Mouse (Mus musculus) testis, adult 2 months (tissue): ENCODE measurements around the gene Pld3. TPM values are rescaled to one million over a fixed set of nuclear protein-coding genes. Genes with fewer than 3 reads are reported as not detected.

Experiments used
- H3K27ac ChIP-seq: fragments of 200-500 bp; 2 replicates; pipeline ENCODE4 v1.5.1; 2012; ENCODE audit warnings: low read depth, low read length; ENCODE audit not compliant: control insufficient read depth, insufficient read depth
- H3K27me3 ChIP-seq: fragments of 200-500 bp; 2 replicates; pipeline ENCODE4 v1.6.1; 2012; ENCODE audit warnings: mild to moderate bottlenecking, low read length, moderate library complexity; ENCODE audit not compliant: control insufficient read depth, insufficient read depth
- H3K36me3 ChIP-seq: fragments of 200-500 bp; 2 replicates; pipeline ENCODE4 v1.6.1; 2012; ENCODE audit warnings: mild to moderate bottlenecking, low read length; ENCODE audit not compliant: control insufficient read depth, insufficient read depth
- H3K4me1 ChIP-seq: fragments of 200-500 bp; 2 replicates; pipeline ENCODE4 v1.6.1; 2012; ENCODE audit warnings: low read length; ENCODE audit not compliant: control insufficient read depth, insufficient read depth
- H3K4me3 ChIP-seq: fragments of 200-500 bp; 2 replicates; pipeline ENCODE4 v1.5.1; 2012; ENCODE audit warnings: low read depth, mild to moderate bottlenecking, low read length, moderate library complexity, mixed read lengths; ENCODE audit not compliant: control insufficient read depth
- CTCF ChIP-seq: fragments of 200-500 bp; IDR thresholded peaks from 2 replicates; pipeline ENCODE4 v1.5.1; 2012; ENCODE audit warnings: low read depth, mild to moderate bottlenecking, inconsistent platforms, low read length, moderate library complexity; ENCODE audit not compliant: control insufficient read depth, insufficient read depth, insufficient replicate concordance
- POLR2A ChIP-seq: fragments of 200-500 bp; IDR thresholded peaks from 2 replicates; pipeline ENCODE4 v1.6.1; 2012; ENCODE audit warnings: low read depth, mild to moderate bottlenecking, inconsistent platforms, low read length, moderate library complexity; ENCODE audit not compliant: control insufficient read depth
- polyA plus RNA-seq: library from polyadenylated mRNA; depleted of rRNA; stranded (reverse); fragments of >200 nt; gene quantifications from 2 replicates; pipeline ENCODE4 v1.2.3, GENCODE M21; 2012

Pld3 gene
- polyA plus RNA-seq, 1 experiment = 130 TPM

DNA sequence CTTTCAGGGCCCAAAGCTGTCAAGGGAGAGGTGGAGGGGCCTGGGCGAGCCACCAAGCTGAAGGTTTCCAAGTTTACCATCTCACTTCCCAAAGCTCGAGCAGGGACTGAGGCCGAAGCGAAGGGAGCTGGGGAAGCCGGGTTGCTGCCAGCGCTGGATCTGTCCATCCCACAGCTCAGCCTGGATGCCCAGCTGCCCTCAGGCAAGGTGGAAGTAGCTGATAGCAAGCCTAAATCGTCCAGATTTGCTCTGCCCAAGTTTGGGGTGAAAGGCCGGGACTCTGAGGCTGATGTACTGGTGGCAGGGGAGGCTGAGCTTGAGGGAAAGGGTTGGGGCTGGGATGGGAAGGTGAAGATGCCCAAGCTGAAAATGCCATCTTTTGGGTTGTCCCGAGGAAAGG is 34.7 kb downstream of the Pld3 start:
- no peaks in the 10 kb centered on the region for H3K27me3 ChIP-seq

DNA sequence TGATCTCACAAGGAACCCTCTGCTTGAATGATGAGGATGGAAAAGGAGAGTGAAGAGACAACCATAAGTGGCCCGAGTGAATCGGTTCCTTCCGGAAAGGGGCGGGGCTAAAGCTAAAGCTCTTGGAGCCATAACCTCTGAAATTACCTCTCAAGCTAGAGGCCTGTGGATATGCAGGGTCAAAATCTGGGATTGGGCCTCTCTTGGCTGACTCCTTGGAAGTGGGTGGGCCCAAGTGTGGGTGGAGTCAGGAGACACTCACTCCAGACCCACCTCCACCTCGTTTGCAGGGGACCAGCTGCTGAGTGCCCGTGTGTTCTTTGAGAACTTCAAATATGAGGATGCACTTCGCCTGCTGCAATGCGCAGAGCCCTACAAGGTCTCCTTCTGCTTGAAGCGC is 38.1 kb downstream of the Pld3 start:
- Histone ChIP-seq H3K36me3 (no peaks in the 10 kb centered on the region), H3K27ac (no peak overlapping the region), H3K4me1 (peaks cover 15% of the 10 kb centered on the region), H3K27me3 (no peaks in the 10 kb centered on the region), H3K4me3 (no peak overlapping the region)
- TF ChIP-seq CTCF (no peak), POLR2A (no peak)

More for the DNA sequence above, 34.7 kb downstream of the Pld3 start:
- H3K27ac ChIP-seq = no peak overlapping the region
- no peak overlapping the region for H3K4me3 ChIP-seq
- H3K36me3 ChIP-seq = no peaks in the 10 kb centered on the region
- peaks cover 24% of the 10 kb centered on the region for H3K4me1 ChIP-seq
- TF ChIP-seq CTCF (no peak), POLR2A (no peak)

DNA sequence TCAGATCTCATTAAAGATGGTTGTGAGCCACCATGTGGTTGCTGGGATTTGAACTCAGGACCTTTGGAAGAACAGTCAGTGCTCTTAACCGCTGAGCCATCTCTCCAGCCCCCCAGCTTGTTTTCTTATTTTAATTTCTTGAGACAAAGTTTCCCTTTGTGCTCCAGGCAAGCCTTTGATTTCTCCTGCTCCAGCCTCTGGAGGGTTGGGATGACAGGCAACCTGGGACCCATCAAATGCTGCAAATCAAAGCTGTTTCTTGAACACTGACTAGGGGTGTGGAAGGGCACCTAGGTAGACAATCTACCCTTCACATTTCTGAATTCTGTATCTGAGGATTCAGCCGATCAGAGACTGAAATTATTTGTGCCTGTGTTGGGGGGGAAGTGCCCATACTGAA is 42.2 kb downstream of the Pld3 start:
- Histone ChIP-seq H3K36me3 (no peaks in the 10 kb centered on the region), H3K27me3 (no peaks in the 10 kb centered on the region), H3K27ac (no peak overlapping the region), H3K4me3 (no peak overlapping the region), H3K4me1 (peaks cover 10% of the 10 kb centered on the region)
- TF ChIP-seq POLR2A (no peak), CTCF (no peak)

DNA sequence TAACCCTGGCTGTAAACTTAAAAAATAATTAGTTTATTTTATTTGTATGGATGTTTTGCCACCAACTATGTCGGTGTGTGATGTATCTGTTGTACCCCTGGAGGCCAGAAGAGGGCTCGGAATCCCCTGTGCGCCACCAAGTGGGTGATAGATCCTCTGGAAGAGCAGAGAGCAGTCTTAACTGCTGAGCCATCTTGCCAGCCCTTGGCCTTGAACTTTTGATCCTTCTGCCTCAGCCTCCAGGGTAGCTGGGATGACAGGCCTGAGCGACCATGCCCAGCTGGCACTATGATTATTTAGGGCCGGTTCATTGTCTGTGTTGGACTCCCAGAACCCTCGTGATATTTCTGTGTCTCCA is 44.4 kb downstream of the Pld3 start:
- Histone ChIP-seq H3K27ac (0 out of 2 replicates have a peak overlapping the region, but pooled peaks have one; percentile 38), H3K36me3 (no peaks in the 10 kb centered on the region), H3K4me3 (no peak overlapping the region), H3K27me3 (no peaks in the 10 kb centered on the region), H3K4me1 (peaks cover 2% of the 10 kb centered on the region)
- TF ChIP-seq CTCF = peak; percentile 42; the same call in 1 of the 2 replicates
- no peak for TF ChIP-seq POLR2A

DNA sequence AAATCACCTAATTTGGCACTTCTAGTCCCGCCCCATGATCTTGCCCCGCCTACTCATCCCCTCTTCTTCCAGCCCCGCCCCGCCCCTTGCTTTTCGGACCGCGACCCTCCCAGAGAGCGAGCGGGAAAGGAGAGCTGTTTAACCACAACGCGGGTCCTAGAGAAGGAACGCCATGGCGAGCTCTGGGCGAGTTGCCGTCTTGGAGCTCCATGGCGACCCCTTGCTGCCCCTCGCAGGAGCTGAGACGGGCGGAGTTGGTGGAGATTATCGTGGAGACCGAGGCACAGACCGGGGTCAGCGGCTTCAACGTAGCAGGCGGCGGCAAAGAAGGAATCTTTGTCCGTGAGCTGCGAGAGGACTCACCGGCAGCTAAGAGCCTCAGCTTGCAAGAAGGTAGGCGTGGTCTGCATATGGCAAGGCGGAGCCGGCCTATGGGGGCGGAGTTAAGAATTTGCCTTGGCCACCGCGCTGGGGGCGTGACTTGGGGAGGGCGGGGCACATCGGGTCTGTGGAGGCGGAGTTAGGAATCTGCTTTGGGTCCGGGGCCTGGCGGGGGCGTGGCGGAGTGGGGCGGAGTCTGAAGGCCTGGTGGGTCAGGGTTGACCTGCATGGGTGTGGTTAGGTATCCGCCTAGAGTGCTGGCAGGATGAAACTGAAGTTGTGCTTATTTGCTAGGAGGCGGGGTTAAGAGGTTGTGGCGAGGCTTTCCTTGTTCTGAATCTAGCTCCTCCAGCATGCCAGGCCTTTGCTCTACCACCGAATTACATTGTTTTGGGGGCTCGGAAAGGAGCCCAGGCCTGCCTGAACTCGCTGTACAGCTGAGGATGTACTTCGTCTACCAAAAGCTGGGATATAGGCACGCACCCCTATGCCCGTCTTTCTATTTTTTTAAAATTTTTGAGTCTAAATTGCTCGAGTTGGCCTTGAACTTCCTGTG is 45.0 kb downstream of the Pld3 start:
- H3K27me3 ChIP-seq = no peaks in the 10 kb centered on the region
- peak overlapping the region; percentile 71 for H3K27ac ChIP-seq
- peaks cover 2% of the 10 kb centered on the region for H3K4me1 ChIP-seq
- peak overlapping the region; percentile 76 for H3K4me3 ChIP-seq
- no peaks in the 10 kb centered on the region for H3K36me3 ChIP-seq
- TF ChIP-seq CTCF (no peak), POLR2A (peak; percentile 73; the same call in 1 of the 2 replicates)

- Histone ChIP-seq H3K4me1 (peaks cover 2% of the 10 kb centered on the region), H3K27me3 (no peaks in the 10 kb centered on the region), H3K36me3 (no peaks in the 10 kb centered on the region), H3K4me3 (no peak overlapping the region), H3K27ac (no peak overlapping the region)
- TF ChIP-seq POLR2A = no peak
- no peak for TF ChIP-seq CTCF
These were observed 46.1 kb downstream of the Pld3 start for GRCm38 (mm10) chr7:27506765-27507370.

DNA sequence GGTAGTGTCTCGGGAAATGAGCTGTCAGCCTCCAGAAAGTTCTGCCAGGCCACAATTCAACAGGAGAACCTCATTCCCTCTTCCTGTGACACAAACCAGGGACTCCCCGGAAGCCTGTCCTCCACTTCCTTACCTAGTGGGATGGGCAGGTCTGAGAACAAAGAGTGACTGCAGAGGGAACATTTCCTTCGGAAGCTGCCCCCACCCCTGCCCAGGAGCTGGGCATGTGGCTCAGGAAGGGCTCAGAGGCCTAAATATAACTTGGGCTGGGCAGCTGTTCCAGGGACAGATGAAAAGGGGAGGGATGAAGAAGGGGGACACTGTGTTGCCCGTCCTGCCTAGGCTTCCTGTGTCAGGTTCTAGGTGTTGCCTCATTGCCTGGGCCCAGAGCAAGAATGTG is 51.4 kb downstream of the Pld3 start:
- H3K4me1 ChIP-seq = no peaks in the 10 kb centered on the region; the same call in 1 of the 2 replicates
- TF ChIP-seq CTCF (no peak), POLR2A (no peak)
- H3K27ac ChIP-seq = no peak overlapping the region
- H3K27me3 ChIP-seq = no peaks in the 10 kb centered on the region
- H3K36me3 ChIP-seq = no peaks in the 10 kb centered on the region
- H3K4me3 ChIP-seq = no peak overlapping the region
